Mouse (Mus musculus) G1E-ER4 (cell line): ENCODE measurements around the gene Ugcg. TPM values are rescaled to one million over a fixed set of nuclear protein-coding genes. Genes with fewer than 3 reads are reported as not detected.

ENCODE experiments used
- GATA1 ChIP-seq: IDR thresholded peaks from one replicate; pipeline ENCODE4 v1.8.0; 2012; ENCODE audit warnings: low read length, inconsistent platforms
- polyA plus RNA-seq: library from polyadenylated mRNA; stranded (reverse); fragments of >175 nt; gene quantifications from 2 replicates; pipeline ENCODE4 v1.2.3, GENCODE M21; 2012

Gene Ugcg
- polyA plus RNA-seq, 1 experiment = 143 TPM

- peak; percentile 24 for TF ChIP-seq GATA1
Measured at GRCm38 (mm10) chr4:59234451-59235216, 45.6 kb downstream of the Ugcg start.

DNA sequence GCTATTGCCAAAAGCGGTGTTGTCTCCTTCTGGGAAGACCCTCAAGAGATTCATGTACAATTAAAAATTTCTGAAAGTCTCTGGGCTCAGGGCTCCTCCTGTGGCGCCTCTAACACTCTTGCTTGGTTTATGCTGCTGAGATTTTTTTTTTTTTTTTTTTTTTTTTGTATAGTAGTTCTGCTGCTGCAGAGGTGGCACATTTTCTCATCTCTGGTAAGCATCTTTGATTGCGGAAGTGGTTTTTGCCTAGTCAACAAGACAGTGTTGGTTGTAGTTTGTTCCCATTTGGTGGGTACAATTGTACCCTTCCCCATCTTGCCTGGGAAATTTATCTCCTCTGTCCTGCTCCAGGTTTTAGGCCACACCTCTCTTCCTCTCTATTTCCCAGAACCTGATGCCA is 47.3 kb downstream of the Ugcg start:
- TF ChIP-seq GATA1 = no peak

GRCm38 (mm10) chr4:59238641-59239311 is 49.7 kb downstream of the Ugcg start:
- no peak for TF ChIP-seq GATA1

GRCm38 (mm10) chr4:59239312-59239728 is 50.3 kb downstream of the Ugcg start:
- no peak for TF ChIP-seq GATA1

- no peak for TF ChIP-seq GATA1
Measured at GRCm38 (mm10) chr4:59240160-59240559, 51.1 kb downstream of the Ugcg start.

GRCm38 (mm10) chr4:59241096-59241495 is 52.0 kb downstream of the Ugcg start:
- TF ChIP-seq GATA1 = no peak

GRCm38 (mm10) chr4:59242221-59242620 is 53.2 kb downstream of the Ugcg start:
- TF ChIP-seq GATA1 = no peak

GRCm38 (mm10) chr4:59243802-59244493 is 54.9 kb downstream of the Ugcg start:
- no peak for TF ChIP-seq GATA1

DNA sequence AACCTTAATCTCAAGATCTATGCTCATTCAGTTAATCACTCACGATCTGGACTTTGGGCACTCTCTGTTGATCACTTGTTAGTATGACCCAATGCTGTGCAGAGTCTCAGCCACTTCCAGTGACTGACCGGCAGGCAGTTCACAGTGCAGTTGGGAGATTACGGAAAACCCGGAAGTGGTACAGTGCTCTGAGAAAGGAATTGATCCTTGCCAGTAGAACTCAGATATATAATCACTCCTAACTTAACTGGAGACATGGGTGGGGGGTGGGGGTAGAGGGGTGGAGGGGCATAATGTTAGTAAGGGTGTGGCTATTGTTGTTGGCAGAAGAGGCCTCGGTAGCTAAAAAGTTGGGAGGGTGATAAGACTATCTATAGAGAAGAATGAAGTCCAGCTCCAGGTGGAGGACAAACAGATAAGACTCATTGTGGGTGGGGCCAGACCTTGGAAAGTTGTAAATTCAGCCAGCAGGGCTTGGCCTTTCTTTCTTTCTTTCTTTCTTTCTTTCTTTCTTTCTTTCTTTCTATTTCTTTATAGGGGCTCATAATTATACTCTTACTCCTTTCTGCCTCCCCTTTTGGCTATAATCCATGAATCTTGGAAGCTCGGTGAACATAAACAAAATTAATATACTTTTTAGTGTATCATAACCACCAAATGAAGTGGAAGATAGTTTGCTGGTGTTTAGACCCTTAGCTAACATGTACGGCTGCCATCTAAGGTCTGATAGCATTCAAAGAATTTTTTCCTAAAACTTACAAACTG is 55.9 kb downstream of the Ugcg start:
- peak; percentile 63 for TF ChIP-seq GATA1

- no peak for TF ChIP-seq GATA1
Measured at GRCm38 (mm10) chr4:59245776-59246175, 56.7 kb downstream of the Ugcg start.

DNA sequence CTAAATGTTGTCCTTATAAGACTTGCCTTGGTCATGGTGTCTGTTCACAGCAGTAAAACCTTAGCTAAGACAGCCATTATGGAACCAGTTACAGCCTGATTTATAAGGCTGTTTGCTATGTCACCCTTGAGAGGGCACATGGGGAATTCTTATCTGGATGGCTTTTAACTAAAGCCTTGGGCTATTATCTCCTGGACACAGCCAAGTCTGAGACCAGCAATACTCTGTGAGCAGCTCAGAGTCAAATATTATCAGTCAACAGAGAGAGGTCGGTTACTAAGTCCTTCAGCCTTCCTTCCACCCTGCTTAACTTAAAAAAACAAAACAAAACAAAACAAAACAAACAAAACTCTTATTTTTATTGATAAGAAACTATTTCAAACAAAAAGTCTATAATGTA is 58.5 kb downstream of the Ugcg start:
- peak; percentile 67 for TF ChIP-seq GATA1

DNA sequence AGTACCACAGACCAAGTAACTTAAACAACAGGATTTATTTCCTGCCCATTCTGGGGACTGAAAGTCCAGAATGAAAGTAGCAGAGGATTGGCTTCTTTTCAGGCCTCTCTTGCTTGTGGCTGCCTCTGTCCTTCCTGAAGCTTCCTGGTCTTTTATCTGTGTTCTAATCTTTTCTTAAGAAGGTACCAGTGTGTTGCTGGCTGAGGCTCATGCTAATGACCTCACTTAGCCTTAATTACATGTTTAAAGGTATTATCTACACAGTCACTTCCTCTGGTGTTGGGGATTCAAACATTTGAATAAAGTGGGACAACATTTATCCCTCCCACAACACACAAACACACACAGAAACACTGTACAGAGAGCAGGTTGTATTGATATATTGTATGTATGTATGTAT is 59.0 kb downstream of the Ugcg start:
- TF ChIP-seq GATA1 = no peak

DNA sequence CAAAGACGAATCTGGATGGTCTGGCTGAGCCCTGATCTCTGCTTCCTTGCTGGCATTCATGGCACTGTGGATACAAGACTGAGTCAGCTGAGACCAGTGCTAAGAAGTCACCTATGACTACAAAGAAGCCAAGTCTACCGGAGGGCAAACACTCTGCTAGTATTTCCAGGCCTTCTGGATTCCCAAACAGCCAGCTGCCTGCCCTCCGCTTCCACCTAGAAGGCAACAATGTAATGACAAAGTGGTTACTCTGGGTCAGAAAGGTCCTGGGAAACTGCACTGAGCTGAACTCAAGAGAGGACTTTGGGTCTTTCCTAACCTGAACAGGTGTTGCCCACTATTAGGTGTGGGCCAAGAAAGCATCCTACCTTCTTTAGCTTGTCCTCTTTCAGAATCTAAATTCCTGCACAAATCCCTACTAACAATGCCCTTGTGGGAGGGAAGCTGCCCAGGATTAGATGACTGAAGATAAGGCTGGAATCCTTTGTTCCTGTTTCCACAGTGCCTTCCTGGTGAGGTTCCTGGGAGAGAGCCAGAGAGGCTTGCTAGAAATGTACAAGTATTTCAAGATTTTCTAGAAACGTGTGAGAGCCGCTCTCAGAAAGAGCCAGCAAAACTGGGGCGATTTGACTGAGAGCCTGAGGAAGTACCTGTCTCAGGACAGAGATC is 63.5 kb downstream of the Ugcg start:
- no peak for TF ChIP-seq GATA1

DNA sequence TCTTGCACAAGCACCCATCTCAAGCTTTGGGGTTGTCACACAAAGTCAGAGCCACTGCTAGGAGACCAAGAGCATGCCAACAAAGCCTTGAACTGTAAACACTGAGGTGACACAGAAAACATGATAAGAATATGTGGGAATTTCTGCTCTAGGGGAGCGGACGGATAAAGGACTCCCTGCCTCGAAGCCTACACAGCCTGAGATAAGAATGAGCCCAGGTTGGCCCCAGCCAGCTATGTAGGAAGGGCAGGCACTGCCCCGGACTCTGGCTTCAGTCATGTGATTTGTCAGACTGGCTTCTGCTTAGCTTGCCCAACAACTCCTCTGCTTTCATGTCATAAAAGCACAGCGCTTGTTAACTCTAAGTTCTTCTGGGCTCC is 64.0 kb downstream of the Ugcg start:
- TF ChIP-seq GATA1 = no peak

DNA sequence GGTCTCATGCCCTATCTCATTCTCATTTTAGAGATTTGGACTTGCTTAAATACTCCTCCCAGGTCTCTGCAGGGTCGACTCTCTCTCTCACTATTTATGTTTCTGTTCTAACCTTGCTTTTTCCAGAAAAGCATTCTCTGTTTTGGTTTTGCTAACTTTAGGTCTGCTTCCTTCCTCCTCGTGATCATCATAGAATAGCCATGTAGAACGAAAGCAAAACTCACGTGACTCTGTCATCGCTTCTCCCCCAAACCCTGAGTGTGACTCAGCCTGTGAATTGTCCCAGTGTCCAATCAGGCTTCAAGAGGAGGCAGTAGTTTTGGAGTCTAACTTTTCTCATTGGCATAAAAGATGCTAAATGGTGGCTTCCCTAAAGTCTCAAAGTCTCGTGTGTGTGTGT is 65.3 kb downstream of the Ugcg start:
- TF ChIP-seq GATA1 = no peak
